Mouse (Mus musculus): ENCODE results near the gene Fbp2. TPM values are rescaled to one million over a fixed set of nuclear protein-coding genes. Genes with fewer than 3 reads are reported as not detected.

The Fbp2 gene
- 0.13 TPM in 1 of 2 replicates, not detected in the other for polyA plus RNA-seq (2015; fragmentation: Nextera tagmentation; extraction: Ambion mirVana)

GRCm38 (mm10) chr13:62857941-62858915 lies at the start of gene Fbp2:
Gene Fbp2 (minus strand): TSS chr13:62858422.

GRCm38 (mm10) chr13:62887712-62888441 lies 29.7 kb upstream of the Fbp2 start, which contains the start of gene Fbp1:
Gene Fbp1 (minus strand): TSS chr13:62888282.

Other genes starting within 250 kb of the Fbp2 start
- gene 6720489N17Rik, start 234.2 kb downstream of the Fbp2 start, polyA plus RNA-seq (2015; fragmentation: Nextera tagmentation; extraction: Ambion mirVana) = 3.1 and 3.4 TPM in 2 replicates
- gene Platr25, start 97.7 kb downstream of the Fbp2 start, polyA plus RNA-seq (2015; fragmentation: Nextera tagmentation; extraction: Ambion mirVana) = 7.2 and 7.3 TPM in 2 replicates
- 2.2 TPM in 2 replicates for gene Gm5141, start 72.6 kb downstream of the Fbp2 start, polyA plus RNA-seq (2015; fragmentation: Nextera tagmentation; extraction: Ambion mirVana)
- gene Fbp1, start 29.9 kb upstream of the Fbp2 start, polyA plus RNA-seq (2015; fragmentation: Nextera tagmentation; extraction: Ambion mirVana) = 3.5 and 4.1 TPM in 2 replicates
- gene 2010111I01Rik, start 106.5 kb upstream of the Fbp2 start, polyA plus RNA-seq (2015; fragmentation: Nextera tagmentation; extraction: Ambion mirVana) = 34.0 and 38.6 TPM in 2 replicates

All from spleen, postnatal 0 days (tissue).